Mouse (Mus musculus) heart, embryonic 10.5 days (tissue): ENCODE measurements around the gene Cdrt4. TPM values are rescaled to one million over a fixed set of nuclear protein-coding genes. Genes with fewer than 3 reads are reported as not detected.

Experiments used
- DNase-seq: peaks from one replicate; pipeline ENCODE4 v3.0.0-alpha.2; 2017; ENCODE audit warnings: low spot score
- H3K27ac ChIP-seq: fragments of 300-500 bp; sonication (generic); 2 replicates; pipeline ENCODE4 v1.5.1; 2016; ENCODE audit warnings: mild to moderate bottlenecking
- H3K27me3 ChIP-seq: fragments of 300-500 bp; sonication (generic); 2 replicates; pipeline ENCODE4 v1.6.1; 2016; ENCODE audit warnings: mild to moderate bottlenecking; ENCODE audit not compliant: poor library complexity, insufficient read depth, severe bottlenecking
- H3K36me3 ChIP-seq: fragments of 300-500 bp; sonication (generic); 2 replicates; pipeline ENCODE4 v1.6.1; 2016; ENCODE audit warnings: mild to moderate bottlenecking, moderate library complexity
- H3K4me1 ChIP-seq: fragments of 300-500 bp; sonication (generic); 2 replicates; pipeline ENCODE4 v1.6.1; 2016; ENCODE audit warnings: mild to moderate bottlenecking
- H3K4me3 ChIP-seq: fragments of 300-500 bp; sonication (generic); 2 replicates; pipeline ENCODE4 v1.5.1; 2016; ENCODE audit warnings: mild to moderate bottlenecking, moderate library complexity
- H3K9me3 ChIP-seq: fragments of 300-500 bp; sonication (generic); 2 replicates; pipeline ENCODE4 v1.6.1; 2016; ENCODE audit warnings: mild to moderate bottlenecking, moderate library complexity
- WGBS: fragments of 180-500 bp; shearing (Covaris S2); methylation state at CpG from one replicate; pipeline ENCODE4 v1.1.7; 2016; 5-methylcytosine and 5-hydroxymethylcytosine counted together
- polyA plus RNA-seq: library from polyadenylated mRNA; unstranded; fragments of >200 nt; fragmentation: Nextera tagmentation; extraction: Ambion mirVana; gene quantifications from 2 replicates; pipeline ENCODE4 v1.2.1, GENCODE M21; 2016

Gene Cdrt4
- polyA plus RNA-seq, result 0.31 TPM in 1 of 2 replicates, not detected in the other

DNA sequence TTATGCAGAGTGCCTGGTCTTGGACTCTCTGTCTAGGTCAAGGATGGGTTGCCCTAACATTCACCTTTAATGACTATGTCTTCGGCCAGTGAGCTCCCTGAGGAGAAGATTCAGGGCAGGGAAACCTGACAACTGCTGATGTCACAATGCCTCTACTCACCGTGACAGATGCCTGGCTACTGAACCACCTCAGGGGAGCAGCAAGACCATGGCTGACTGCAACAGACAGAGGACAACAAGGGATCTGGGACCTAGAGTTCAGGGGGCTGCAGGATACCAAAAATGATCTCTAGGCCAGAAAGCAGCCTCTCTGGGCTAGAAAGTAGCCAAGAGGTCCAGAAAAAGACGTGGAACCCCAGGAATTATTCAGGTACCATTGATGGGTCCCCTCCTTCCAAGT, at the start of gene Cdrt4:
Gene Cdrt4, plus strand, starts transcription at position 182 of the 400 bp plus-strand sequence.
- no peaks in the 10 kb centered on the region for H3K27me3 ChIP-seq
- H3K4me3 ChIP-seq, result no peak within 1 kb of the TSS
- 79% methylated on average over 3 of the region's 3 CpGs for WGBS
- no peaks in the 10 kb centered on the region for H3K9me3 ChIP-seq
- no peak within 1 kb of the TSS for H3K27ac ChIP-seq
- H3K4me1 ChIP-seq, result no peaks in the 10 kb centered on the region; the same call in 1 of the 2 replicates
- peak; percentile 61 for DNase-seq
- no peaks in the 10 kb centered on the region; the same call in 1 of the 2 replicates for H3K36me3 ChIP-seq

DNA sequence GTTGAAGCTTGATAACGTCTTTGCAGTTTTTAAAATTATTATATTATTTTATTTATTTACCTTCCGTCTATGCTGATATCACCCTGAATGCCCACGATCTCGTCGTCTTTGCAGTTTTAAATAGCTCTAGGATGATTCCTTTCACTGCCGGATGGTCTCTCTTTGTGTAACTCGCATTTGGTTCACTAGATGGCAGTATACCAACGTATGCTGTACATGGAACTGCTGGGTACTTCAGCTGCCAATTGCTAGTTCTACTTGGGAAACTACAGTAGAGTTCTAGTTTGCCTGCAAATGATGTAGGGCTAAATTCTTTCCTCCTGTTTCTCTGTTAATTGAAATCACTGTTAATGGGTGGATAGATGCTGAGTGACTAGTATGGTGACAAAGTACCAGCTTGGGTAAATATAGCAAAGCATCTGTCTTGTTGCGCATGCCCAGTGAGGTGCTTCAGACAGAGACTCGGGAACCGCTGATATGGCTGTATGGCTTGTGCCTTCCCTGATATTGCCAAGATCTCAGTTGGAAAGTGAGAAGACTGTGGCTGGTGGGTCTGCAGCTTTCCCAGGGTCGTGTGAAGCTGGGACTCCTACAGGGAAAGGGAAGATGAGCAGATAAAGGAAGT, 49.2 kb upstream of the Cdrt4 start:
- Histone ChIP-seq H3K27ac (no peak overlapping the region), H3K4me3 (no peak overlapping the region), H3K36me3 (no peaks in the 10 kb centered on the region), H3K27me3 (no peaks in the 10 kb centered on the region; the same call in 1 of the 2 replicates), H3K9me3 (no peaks in the 10 kb centered on the region), H3K4me1 (no peaks in the 10 kb centered on the region)
- WGBS, result 29% methylated on average over 12 of the region's 12 CpGs
- DNase-seq, result no peak

DNA sequence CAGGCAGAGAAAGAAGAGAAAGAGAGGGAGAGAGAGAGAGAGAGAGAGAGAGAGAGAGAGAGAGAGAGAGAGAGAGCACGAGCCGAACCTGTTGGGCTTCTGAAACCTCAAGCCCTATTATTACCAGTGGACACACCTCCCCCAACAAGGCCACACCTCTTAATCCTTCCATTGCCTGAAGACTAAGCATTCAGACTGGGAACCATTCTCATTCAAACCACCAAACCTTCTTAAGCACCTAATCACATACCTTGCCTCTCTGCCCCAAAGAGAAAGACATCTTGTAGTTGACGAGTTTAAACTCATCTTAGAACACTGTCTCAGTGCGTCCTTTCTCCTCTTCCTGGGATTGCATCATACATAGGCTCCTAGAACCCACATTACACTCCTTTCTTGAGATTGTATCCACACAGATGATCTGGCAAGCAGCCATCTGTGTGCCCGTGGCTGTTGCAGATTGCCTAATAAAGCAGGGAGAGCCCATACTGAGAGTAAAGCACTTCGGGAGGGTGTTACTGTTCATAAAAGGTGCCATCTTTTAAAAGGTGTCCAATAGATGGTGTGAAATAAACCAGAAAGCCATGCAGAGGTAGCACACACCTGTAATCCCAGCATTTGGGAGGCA, 47.0 kb upstream of the Cdrt4 start:
- no peak for DNase-seq
- no peaks in the 10 kb centered on the region; the same call in 1 of the 2 replicates for H3K27me3 ChIP-seq
- no peak overlapping the region for H3K27ac ChIP-seq
- no peaks in the 10 kb centered on the region for H3K4me1 ChIP-seq
- H3K4me3 ChIP-seq, result no peak overlapping the region
- 78% methylated on average over 6 of the region's 6 CpGs for WGBS
- no peaks in the 10 kb centered on the region for H3K36me3 ChIP-seq
- no peaks in the 10 kb centered on the region for H3K9me3 ChIP-seq

DNA sequence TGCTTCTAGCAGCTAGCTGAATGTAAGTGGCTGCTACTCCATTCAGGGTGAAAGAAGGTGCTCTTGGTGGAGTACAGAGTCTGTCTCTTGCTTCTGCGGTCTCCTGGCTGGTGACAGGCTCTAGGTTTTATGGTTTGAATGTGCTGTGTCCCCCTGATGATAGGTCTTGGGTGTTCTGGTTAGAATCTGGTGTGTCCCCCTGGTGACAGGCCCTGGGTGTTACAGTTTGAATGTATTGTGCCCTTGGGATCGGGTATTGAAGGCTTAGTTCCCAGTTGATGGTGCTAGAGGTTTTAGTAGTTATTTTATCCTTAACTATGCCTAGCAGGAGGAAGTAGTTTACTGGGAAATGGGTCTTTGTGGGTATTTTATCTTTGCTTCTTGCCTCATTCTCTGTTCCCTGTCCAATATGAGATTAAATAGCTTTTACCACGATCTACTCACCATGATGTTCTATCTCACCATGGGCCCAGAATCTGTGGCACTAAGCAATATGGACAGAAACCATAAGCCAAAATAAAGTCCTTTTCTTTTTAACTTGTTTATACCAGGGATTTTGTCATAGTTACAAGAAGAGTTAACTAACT, 41.2 kb upstream of the Cdrt4 start:
- no peak overlapping the region for H3K4me3 ChIP-seq
- H3K36me3 ChIP-seq, result no peaks in the 10 kb centered on the region
- no peaks in the 10 kb centered on the region for H3K9me3 ChIP-seq
- H3K4me1 ChIP-seq, result no peaks in the 10 kb centered on the region
- H3K27me3 ChIP-seq, result no peaks in the 10 kb centered on the region; the same call in 1 of the 2 replicates
- WGBS, result 74% methylated on average over 3 of the region's 3 CpGs
- no peak for DNase-seq
- no peak overlapping the region for H3K27ac ChIP-seq

DNA sequence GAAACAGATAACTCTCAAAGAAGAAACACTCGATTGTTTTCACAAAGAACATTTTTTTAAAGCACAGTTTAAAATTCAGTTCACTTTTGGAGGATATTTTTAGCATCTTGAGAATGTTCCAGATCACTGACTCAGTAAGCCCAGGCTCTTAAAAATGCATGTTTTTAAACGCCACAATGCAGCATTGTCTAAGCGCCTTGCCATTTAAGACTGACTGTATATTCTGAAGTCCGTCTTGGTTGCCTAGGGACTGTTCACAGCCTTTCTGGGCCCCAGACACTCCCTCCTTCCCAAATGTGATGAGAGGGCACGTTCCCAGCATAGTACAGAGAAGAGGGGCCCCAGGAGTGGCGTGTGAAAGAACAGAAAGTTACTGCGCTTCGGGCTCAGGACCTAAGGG, 39.6 kb upstream of the Cdrt4 start:
- Histone ChIP-seq H3K36me3 (no peaks in the 10 kb centered on the region), H3K9me3 (no peaks in the 10 kb centered on the region), H3K27ac (no peak overlapping the region), H3K27me3 (no peaks in the 10 kb centered on the region), H3K4me3 (no peak overlapping the region), H3K4me1 (no peaks in the 10 kb centered on the region)
- WGBS, result 70% methylated on average over 8 of the region's 8 CpGs
- no peak for DNase-seq

DNA sequence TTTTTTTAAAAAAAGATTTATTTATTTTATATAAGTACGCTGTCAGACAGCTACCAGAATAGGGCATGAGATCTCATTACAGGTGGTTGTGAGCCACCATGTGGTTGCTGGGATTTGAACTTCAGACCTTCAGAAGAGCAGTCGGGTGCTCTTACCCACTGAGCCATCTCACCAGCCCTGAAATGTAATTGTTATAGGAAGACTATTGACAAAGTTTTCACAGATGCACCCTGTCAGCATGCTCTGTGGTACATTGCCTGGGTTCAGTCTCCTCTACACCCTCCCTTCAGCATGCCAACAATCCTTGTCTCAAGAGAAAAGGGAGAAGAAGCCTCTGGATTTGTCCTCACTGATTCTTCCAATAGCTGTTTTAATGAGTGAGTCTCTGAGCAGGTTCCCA, 37.9 kb upstream of the Cdrt4 start:
- no peak for DNase-seq
- 82% methylated on average over 2 of the region's 2 CpGs for WGBS
- Histone ChIP-seq H3K27me3 (no peaks in the 10 kb centered on the region), H3K4me3 (no peak overlapping the region), H3K27ac (no peak overlapping the region), H3K4me1 (peaks cover 4% of the 10 kb centered on the region; the same call in 1 of the 2 replicates), H3K36me3 (no peaks in the 10 kb centered on the region), H3K9me3 (no peaks in the 10 kb centered on the region)

DNA sequence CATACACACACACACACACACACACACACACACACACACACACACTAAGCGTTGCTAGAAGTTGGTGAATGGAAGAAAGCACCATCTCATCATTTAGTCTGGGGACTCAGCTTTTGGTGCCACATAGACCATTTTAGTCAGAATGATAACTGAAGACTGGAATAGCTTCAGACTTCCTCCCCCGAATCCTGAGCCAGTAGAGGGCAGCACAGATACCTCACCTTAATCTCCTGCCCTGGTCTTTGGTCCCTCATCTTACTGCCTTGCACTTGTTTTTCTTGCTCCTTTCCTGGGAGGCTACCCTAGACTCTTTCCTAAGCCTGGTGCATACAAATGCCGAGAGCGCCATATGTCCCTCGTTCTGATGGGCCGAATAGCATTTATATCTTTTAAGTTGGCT, 36.5 kb upstream of the Cdrt4 start:
- DNase-seq, result no peak
- H3K4me1 ChIP-seq, result peaks cover 4% of the 10 kb centered on the region; the same call in 1 of the 2 replicates
- 51% methylated on average over 6 of the region's 6 CpGs for WGBS

DNA sequence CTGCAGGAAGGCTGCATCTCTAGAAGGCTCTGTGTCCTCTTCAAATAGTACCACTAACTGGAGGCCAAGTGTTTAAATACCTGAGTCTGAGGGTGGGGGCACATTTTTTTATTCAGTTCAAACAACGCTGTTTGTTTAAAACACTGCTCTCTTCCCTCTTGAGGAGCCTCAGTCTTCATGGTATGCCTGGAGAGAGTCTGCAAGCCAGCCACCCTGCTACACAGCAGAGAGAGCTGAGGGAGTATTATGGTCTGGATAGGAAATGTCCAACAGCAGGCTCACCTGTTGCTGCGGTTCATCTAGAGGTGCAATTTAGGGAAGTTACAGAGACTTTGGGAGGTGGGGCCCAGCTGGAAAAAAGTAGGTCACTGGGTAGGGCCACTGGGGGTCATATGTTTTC, 35.5 kb upstream of the Cdrt4 start:
- Histone ChIP-seq H3K9me3 (no peaks in the 10 kb centered on the region), H3K27ac (no peak overlapping the region), H3K27me3 (no peaks in the 10 kb centered on the region), H3K4me1 (peaks cover 4% of the 10 kb centered on the region; the same call in 1 of the 2 replicates), H3K36me3 (no peaks in the 10 kb centered on the region), H3K4me3 (no peak overlapping the region)
- 77% methylated on average over 2 of the region's 2 CpGs for WGBS
- no peak for DNase-seq

More for the DNA sequence above, 36.5 kb upstream of the Cdrt4 start:
- Histone ChIP-seq H3K27ac (no peak overlapping the region), H3K9me3 (no peaks in the 10 kb centered on the region), H3K36me3 (no peaks in the 10 kb centered on the region), H3K4me3 (no peak overlapping the region), H3K27me3 (no peaks in the 10 kb centered on the region)

DNA sequence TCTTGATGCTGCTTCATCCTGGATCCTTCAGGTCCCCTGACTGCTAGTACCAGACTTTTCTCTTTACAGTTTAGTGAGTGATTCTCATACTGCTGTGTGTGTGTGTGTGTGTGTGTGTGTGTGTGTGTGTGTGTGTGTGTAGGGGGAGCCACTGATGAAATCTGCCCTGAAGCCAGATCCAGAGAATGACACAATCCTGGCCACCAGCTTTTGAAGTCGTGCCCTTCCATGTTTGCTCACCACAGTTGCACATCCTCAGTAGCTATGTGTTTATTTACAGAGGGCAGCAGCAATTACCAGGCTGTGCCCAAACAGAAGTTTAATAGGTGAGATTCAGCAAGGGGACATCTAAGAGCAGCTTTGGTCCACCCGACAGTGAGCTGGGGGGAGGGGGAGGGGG, 34.2 kb upstream of the Cdrt4 start:
- Histone ChIP-seq H3K4me3 (no peak overlapping the region), H3K27ac (no peak overlapping the region), H3K9me3 (no peaks in the 10 kb centered on the region), H3K4me1 (peaks cover 10% of the 10 kb centered on the region), H3K27me3 (no peaks in the 10 kb centered on the region), H3K36me3 (no peaks in the 10 kb centered on the region)
- no peak for DNase-seq
- WGBS, result 23% methylated on average over 2 of the region's 2 CpGs

DNA sequence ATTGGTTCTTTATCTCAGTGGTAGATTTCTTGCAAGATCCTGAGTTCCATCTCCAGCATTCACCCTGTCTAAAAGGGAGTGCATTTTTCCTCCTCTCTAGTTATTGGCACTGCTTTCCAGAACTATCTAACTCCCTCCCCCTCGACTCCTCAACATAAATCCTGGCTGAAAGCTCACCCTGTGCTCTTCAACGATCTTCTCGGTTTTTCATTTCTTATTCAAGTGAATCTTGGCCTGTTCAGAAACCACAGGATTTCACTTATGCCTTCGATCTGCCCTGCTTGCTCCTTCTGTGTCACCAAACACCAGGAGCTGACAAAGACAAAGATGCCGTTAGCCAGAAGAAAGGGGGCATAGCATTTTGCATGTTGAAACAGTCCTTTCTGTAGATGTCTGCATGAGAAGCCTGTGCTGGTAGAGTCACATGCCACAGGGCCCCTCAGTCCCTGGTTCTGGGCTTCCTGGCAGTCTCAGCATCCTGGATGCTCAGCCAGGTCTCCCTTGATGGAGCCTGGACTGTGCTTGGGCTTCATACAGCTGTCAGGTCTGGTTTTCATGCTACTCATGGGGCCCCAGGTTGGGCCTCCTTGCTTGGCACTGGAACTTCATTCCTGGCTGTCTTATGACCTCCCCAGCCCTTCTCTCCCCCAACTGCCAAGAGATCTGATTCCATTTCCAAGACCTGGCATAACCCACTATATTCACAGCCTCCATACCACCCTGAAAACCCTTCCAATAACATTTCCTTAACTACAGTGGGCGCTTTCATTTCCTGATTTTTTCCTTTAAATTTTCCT, 30.8 kb upstream of the Cdrt4 start:
- no peaks in the 10 kb centered on the region for H3K36me3 ChIP-seq
- 0 out of 2 replicates have a peak overlapping the region, but pooled peaks have one; percentile 30 for H3K27ac ChIP-seq
- peaks cover 17% of the 10 kb centered on the region for H3K4me1 ChIP-seq
- 77% methylated on average over 6 of the region's 6 CpGs for WGBS
- no peak for DNase-seq
- peak overlapping the region; percentile 51 for H3K4me3 ChIP-seq
- H3K9me3 ChIP-seq, result no peaks in the 10 kb centered on the region
- H3K27me3 ChIP-seq, result no peaks in the 10 kb centered on the region

DNA sequence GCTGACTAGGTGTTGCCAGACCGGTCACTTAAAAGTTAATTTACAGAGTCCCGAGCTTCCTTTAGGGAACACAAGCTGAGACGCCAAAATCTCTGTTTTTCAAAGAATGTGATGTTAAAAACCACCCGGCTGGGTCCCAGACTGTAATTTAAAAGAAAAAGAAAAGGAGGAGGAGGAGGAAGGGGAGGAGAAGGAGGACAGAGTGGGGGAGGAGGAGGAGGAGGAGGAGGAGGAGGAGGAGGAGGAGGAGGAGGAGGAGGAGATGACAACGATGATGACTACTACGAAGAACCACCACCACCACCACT, 30.3 kb upstream of the Cdrt4 start:
- H3K27ac ChIP-seq, result peak overlapping the region; percentile 77; the same call in 1 of the 2 replicates
- H3K4me3 ChIP-seq, result peak overlapping the region; percentile 51
- no peaks in the 10 kb centered on the region for H3K9me3 ChIP-seq
- H3K4me1 ChIP-seq, result peaks cover 21% of the 10 kb centered on the region
- DNase-seq, result no peak
- WGBS, result 30% methylated on average over 6 of the region's 6 CpGs
- no peaks in the 10 kb centered on the region for H3K36me3 ChIP-seq
- H3K27me3 ChIP-seq, result no peaks in the 10 kb centered on the region

DNA sequence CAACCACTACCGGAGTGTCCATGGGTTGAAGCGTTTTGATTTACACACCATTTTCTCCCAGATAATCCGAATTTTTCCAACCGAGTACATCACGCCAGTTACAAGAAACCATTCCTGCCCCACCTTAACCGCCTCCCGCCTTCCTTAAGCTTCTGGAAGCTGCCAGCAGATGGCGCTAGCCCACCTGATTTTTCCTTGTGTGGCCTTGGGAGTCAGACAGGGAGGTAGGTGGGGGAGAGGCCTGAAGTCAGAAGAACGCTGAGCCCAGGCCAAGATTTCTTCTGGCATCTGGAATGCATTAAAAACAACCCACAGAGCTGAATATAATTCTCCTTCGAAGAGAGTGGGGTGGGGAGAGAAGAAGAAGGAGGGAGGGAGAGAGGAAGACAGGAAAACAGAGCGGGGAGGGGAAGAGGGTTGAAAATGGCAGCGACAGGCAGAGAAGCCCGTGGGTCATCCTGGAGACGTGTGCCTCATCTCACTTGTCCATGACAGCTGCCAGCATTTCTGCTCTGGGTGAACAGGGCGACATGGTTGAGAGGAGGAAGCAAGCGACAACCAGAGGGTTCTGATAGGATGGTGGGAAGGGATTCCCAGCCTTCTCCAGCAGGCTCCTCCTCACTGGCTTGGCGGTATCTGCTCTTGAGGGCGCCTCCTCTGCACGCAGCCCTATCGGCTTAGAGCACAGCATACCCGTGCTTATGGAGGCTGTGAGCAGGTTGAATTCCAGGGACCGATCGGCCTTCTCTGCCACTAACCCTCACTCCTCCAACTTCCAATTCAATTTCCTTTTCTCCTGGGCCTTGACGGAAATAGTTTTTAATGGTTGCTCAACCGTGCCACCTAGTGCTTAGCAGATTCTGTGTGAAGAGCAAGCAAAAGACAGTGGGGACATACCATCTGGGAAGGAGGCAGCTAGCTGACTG, 29.7 kb upstream of the Cdrt4 start:
- Histone ChIP-seq H3K27me3 (no peaks in the 10 kb centered on the region), H3K27ac (peak overlapping the region; percentile 77), H3K9me3 (no peaks in the 10 kb centered on the region), H3K36me3 (no peaks in the 10 kb centered on the region), H3K4me3 (peak overlapping the region; percentile 51), H3K4me1 (peaks cover 21% of the 10 kb centered on the region)
- WGBS, result 18% methylated on average over 25 of the region's 25 CpGs
- DNase-seq, result peak; percentile 95
